Mouse (Mus musculus) layer of hippocampus, postnatal 14 days (tissue): ENCODE data around the gene Ifrd1. TPM values are rescaled to one million over a fixed set of nuclear protein-coding genes. Genes with fewer than 3 reads are reported as not detected.

Experiments
- DNase-seq, 2 experiments: peaks; one replicate each; pipeline ENCODE4 v3.0.0; 2021 to 2022; ENCODE audit warnings: low spot score in 2 of 2, mixed read lengths in 1 of 2
- total RNA-seq, 2 experiments: library from RNA; stranded (reverse); gene quantifications; 2 replicates each; pipeline ENCODE4 v1.2.3; 2021

Ifrd1 gene
- total RNA-seq, 2 experiments from 2014 or later, result 85.2 to 96.9 TPM

DNA sequence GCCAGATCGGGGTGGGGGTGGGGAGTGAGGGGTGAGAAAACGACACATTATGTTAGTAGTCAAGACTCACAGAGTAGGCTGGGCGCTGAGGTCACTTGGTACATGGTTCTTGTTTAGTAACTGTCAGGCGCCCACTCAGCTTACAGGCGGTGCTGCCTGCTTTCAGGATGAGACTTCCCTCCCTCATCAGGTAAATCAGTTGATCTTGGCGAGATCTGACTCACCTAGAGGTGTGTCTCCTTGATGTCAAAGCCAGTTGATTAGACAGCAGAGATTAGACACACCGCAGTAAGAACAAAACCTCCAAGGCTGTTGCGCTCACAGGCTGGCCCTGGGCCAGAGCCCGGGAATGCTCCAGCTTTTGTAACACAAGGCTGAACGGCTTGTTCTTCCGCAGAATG, 4.5 kb downstream of the Ifrd1 start:
- DNase-seq, result peak; percentile 44 to 54

DNA sequence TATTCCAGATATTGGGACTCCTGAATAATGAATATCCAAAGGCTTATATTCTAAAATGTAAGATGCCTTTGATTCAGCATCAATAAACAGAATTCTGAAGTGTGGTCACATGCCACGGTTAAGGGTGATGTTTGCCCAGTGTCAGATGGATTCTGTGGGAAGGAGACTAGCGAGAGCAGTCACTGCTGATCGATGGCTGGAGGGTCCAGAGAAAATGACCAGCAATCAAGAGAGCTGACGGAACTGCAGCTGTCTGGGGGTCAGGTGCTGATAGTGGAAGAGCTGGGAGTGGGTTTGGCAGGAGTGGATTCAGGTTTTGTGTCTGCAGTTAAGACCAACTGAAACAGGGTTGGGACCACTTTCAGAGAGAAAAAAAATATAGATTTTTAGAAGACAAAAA, 5.1 kb downstream of the Ifrd1 start:
- DNase-seq, result no peak

DNA sequence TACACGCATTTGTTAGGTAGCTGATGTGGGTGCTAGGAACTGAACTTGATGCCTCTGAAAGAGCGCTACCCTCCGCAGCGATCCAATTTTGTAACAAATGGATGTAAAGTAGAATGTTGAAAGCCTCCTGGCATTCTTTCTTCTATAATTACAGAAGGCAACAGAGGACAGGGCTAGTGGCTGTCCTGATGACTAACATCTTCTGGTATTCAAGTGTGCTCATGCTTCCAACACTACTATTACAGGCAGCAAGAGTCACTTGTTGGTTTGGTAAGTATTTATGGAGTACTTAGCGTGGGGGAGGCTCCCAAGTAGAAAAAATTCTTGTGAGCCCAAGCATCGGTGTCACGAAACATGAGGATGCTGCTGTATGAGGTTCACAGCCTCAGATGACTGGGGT, 9.1 kb downstream of the Ifrd1 start:
- no peak for DNase-seq

DNA sequence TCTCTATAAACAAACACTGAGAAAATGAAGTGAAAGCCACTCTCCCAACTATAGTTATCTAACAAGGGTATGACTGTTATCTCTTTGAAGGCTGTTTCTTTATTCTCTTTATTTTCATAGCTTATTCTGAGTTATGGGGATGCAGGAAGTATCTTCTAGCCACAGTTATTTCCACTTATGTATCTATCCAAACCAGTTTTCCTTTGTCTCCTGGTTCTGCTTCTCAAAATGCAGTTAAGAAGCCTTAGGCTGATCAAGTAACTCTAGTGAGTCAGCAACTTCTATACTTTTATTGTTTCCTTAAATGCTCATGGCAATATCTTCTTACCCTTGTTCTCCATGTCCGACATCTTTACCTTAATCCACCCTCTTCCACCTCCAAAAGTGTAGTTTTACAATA, 16.1 kb downstream of the Ifrd1 start:
- no peak for DNase-seq

DNA sequence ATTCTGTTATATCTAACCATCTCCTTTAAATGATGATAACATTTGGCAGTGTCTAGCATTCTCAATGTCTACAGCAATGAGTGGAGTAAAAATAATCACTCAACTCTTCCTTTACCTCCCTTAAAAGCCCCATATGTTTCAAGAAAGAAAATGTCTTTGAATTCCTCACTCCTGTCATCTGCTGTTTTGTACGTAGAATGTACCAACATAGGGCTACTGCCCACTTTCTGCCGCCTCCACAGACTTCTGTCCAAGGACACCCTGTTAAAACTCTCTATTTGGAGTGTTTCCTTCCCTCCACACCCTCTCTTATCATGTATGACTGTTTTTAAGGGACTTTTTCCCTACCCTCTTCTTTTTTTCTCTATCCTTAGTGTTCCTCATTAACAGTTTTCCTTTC, 16.7 kb downstream of the Ifrd1 start:
- DNase-seq, result no peak

DNA sequence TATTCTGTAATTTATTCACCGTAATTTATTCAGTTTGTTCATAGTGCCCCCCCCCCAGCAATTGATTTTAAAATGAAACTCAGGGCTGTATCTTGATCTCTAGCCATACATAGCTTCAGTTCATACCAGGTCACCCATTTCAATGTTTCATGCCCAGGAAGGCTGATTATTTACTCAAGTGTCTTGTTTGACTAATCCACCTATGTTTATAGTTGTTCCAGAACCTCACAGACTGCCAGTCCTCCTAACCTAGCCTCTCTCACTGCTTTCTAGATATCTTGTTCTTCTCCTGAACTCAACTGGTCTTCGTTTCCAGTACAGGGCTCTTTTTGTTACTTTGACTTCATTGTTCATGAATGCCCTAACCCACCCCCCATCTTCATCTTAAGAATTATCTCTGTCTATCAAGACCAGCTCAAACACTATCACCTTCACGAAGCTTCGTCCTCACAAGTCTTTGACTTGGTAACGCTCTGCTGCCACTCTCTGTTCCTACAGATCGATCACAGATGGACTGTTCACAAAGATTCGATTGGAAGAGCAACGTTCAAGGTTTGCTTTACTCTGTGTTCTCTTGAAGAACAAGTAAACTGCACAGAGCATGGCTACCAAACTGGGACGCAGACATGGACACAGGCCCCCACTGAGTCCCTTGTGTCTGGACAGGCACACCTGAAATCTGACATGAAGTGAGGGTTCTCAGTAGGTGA, 24.0 kb downstream of the Ifrd1 start:
- no peak for DNase-seq

DNA sequence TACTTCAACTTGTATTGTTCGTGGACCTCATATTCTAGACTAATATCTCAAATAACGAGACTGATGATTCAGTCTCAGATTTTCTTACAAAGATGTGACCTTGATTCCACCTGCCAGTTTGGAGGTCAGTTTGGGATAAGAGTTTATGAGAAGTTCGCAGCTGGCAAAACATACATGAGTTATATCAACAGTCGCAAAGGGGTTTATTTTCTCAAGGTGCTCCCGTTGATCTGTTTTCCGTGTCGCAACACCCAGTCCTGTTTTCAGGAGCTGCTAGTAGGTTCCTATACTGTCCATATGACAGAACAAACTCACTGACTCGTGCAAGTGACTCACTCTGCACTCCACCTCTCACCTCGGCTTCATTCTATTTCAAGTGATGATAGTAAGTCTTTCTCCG, 24.6 kb downstream of the Ifrd1 start:
- no peak for DNase-seq

DNA sequence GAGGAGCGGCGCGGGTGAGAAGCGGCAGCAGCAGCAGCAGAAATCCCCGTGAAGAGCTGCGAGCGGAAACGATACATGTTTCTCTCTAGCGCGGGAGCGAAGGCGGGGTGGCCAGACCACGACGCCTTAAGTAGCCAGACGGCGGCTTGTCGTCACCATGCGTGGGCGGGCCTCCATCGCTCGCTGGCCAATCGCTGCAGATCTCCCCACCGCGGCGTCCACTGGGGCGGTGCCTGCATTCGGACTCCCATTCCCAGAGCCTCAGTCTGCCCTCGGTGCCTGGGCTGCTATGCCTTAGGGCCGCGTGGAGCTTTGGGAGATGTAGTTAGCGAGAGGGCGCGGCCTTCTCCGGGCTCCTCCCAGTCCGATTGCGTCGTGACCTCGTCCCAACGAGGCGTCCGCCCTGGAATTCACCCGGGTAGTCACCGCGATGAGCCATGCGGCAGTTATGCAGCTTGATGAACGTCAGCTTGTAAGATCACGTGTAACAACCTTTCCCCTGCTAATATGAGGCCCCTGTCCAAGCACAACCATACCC, 25.2 kb downstream of the Ifrd1 start:
- peak; percentile 99 for DNase-seq

DNA sequence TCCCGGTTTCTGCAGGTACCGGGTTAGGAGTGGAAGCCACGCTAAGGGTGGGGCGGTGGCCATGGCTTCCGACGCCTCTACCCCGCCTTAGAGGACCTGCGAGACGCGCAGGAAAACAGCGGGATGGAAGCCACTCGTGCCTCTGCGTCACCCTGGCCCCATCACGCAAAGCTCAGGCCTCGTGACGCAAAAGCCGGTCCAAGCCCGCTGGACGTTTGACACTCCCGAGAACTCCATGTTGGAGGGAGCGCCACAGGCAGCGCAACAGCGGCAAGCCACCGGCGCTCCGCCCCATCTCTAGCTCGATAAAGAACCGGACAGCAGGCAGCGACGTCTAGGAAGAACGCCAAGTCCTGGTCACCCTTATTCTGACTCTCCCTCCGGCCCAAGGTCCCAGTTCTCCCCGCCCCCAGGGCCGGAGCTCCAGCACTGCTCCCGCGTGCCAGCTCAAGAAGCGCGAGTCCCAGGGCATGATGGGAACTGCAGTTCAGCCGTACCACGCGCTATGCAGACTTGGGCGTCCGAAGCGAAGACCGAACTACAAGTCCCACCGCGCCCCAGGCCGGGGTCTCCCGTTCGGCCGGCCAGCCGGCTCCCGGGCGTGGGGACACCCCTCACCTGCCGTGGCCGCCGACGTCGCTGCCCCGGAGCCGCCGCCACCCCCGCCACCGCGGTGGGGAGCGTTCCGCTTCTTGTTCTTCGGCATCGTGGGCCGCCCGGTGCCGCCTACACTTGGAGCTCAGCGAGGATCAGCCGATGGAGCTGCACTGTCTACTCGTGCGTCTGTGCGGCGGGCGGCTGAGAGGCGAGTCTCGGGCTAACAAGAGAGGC, 25.8 kb downstream of the Ifrd1 start:
- DNase-seq, result peak; percentile 95 to 96

DNA sequence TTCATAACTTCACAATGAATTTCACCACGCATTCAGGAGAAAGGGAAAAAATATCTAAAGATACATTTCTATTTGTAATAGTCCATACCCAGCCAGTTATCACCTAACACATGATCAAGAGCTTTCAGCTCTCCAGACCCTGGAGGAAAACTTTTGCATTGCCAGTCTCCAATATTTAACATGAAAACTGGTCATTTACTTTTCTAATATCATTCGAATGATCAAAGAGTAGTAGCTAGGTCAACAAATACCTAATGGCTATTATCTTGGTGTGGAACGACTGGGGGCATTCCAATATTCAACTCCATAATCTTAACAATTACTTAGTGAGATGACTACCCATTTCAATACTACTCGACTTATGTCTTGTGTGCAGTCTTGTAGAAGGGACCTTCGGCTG, 26.7 kb downstream of the Ifrd1 start:
- DNase-seq, result no peak

DNA sequence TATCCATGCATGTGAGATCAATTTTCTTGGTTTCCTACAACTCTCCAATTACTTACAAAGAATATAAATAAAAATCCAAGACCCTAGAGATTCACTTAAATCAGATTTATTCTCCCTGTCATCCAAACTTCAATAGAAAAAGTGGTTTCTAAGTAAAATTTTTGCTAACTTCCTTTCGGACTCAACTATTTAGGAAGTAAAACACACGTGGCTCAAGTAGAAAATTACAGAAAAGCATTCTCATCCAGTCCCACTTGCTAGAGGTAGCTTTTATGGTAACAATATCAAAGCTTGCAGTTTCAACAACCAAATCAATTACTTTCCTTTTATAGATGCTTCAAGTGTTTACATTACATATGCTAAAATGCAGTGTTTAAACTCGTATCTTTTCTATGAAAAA, 27.4 kb downstream of the Ifrd1 start:
- DNase-seq, result no peak

DNA sequence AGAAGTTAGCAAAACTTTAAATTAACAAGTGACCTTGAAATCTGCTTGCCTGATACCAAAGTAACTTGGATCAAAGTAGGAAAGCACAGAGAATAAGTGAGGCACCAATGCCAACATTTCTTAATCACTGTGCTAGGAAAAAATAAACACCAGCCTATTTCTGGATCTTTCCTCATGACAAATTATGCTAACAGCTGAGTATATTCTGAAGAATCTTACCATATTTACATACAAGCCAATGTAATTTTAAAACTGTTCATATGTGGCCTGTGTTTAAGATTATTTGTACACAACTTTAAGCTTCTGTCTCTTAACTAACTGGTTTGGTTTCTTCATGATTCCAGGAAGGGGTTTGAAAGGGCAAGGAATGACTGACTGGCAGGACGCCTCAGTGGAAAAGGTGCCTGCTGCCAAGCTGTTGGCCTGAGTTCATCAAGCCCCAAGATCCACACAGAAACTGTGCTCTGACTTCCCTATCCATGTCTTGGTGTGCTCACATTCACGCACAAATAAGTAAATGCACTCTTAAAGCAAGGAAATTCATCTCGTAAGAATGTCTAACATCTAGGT, 28.2 kb downstream of the Ifrd1 start:
- peak; percentile 23 to 66 for DNase-seq

DNA sequence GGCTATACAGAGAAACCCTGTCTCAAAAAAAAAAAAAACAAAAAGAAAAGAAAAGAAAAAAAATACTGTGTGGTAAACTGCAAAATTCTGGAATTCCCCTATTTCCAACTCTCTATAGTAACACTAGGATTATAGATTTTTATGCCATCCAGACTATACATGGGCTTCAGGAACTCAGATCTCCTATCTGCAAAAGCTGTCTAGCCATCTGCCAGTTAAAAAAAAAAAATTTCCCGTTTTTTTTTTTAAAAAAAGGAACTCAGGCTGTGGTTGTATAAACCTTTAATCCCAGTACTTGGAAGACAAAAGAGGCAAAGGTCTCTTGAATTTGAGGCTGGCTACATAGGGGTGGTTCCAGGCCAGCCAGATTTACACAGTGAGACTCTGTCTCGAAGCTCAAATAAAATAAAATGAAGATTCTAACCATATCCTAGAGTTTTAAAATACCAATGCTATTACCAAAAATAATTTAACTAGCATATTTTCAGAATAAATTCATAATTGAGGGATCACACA, 29.8 kb downstream of the Ifrd1 start:
- DNase-seq, result no peak

DNA sequence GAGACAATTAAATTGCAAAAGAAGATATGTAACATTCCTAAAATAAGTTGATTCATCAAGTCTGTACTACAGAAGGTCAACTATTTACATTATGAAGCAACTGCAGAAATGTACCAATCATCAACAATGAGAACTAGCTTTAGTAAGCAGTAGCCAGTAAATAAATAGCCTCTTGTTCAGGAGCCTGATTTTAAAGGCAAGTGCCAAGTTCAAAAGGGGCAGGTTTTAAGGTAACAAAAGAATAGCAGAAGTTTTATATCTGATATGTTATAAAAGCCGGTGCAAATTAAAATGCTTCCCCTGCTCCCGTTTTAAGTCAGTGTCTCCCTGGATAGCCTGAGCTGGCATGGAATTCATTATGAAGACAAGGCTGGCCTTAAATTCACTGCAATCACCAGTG, 30.5 kb downstream of the Ifrd1 start:
- no peak for DNase-seq

DNA sequence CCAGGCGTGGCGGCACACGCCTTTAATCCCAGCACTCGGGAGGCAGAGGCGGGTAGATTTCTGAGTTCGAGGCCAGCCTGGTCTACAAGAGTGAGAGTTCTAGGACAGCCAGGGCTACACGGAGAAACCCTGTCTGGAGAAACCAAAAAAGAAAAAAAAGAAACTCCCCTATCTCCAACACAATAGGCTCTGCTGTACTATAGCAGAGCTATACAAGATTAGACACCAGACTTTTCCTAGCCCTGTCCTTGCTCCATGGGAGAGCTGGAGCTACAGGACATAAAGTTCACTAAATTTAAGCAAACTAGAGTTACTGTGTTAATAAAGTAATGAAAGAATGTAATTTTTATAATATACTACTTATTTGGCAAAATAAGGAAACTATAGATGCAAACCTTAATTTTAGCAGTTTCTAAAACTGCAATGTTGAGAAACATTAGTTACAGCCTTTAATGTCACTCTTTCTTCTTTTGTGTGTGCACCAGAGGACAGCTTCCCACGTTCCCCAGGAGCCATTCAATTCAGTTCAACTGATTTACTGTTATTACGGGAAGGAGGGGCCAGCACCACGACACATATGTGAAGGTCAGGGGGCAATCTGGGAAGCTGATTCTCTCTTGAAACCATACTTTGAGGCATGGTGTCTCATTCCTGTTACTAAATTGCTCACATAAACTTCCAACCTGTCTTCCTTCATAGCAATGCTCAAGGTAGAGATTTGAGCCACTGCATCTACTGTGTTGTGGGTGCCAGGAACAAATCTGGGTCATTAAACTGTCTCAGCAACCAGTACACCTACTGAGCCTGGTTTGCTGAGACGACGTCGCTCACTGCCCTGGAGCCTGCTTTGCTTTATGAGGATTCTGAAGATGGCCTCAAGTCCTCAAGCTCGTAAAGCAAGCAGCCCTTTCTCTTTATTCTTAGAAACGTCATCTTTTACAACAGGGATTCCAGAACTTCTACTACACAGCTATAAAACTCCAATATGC, 33.1 kb downstream of the Ifrd1 start:
- no peak for DNase-seq

DNA sequence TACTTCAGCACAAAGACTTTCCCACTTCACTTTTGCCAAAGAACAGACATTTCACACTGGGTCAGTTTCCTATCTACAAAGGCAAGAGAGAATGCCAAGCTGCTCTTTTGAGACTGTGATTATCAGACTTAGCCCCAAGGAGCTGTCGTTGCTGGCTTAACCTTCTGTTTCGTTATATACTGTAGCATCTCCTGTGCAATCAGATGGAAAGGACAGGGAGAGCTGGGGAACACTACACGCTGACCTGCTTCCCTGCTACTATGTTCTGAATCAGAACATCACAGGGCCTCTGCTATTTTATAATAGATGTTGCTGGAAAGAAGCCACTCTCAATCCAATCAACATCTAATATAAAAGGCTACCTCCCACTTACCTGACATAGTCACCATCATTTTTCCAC, 39.3 kb downstream of the Ifrd1 start:
- no peak for DNase-seq

DNA sequence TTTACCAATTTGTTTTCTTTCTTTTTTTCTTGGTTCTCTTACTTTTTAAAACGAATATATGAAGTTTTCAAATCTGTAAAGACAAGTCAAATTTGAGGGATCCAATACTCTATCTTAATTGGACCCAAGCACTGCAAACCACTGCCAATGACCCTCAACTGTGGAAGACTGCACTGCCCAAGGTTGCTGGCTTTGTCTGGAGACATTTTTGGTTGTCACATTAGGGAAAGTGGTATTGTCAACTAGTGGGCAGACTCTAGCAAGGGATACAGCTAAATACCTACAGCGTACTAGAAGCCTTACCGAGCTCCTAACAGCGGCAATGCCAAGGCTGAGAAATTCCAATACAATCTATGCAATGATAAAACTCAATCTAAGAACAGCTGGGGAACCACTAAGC, 40.4 kb downstream of the Ifrd1 start:
- no peak for DNase-seq

DNA sequence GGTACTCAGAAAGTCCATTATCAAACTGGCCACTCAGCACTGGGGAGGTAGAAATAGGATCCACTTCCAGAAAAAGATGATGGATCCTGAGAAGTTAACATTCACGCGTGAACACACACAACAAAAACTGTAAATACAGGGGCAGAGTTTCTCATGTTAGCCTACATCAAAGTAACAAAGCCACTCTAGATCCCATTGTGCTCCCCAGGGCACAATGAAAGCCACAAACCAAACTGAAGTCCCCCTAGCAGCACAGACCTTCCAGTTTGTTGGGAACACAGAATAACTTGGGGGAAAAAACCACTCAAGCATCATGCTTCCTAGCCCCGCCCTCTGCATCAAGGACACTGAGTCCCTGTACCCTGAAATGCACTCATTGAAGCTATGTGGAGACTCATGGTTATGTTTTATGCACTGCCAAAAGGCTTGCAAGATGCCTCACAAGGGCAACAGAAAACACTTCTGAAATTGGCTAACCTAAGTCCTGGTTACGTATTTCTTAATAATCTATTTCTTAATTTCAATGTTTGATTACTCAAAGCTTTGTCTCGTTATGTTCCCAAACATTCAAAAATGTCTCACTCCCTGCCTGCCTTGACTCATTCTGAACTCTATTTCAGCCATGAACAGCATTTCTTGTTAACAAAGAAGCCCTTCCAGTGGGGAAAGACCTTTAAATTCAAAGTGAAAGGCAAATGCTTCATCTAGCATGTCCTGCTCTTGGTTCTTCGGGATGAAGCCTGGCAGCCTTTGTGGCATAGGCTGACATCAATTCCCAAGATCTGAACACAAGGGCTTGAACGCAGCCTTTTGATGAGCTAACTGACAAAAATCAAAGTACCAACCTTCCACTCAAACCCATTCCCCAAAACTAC, 45.9 kb downstream of the Ifrd1 start:
- DNase-seq, result no peak

DNA sequence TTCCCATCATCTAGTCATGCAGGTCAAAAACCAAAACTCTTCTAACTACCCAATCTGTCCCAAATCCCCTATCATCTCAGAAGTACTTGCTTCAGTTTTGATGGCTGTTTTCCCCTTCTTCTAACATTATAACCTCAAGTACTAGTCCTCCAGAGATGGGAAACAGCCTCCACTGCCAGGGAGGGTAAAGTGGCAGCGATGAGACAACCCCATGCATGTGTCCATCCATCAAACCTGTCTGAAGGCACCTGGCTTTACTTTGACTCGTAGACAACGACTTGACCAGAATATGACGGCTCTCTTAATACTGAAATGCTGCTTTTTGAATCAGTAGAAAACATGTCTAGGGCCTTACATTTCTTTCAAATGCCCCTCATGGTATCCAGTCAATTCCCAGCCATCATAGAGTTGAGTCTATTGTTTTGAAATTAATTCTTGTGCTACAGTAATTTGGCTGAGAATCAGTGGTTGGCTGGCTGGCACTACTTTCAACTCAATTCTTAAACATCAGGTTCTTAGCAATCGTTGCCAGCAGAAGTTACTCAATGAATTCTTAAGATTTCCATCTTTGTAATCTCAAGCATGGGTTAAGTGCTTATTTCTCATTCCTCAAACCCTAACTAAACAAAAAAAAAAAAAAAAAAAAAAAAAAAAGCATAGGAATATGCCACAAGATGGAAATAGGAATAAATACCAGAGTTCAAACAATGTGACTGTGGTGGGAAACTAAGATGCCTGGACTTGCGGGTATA, 47.6 kb downstream of the Ifrd1 start:
- DNase-seq, result no peak
